Mouse (Mus musculus) right cerebral cortex, postnatal 36 days (tissue): ENCODE measurements around the gene Hist1h4d.

Experiments
- DNase-seq, 2 experiments: peaks; one replicate each; pipeline ENCODE4 v3.0.0; 2022; ENCODE audit warnings: low spot score in 2 of 2, mixed read lengths in 1 of 2

Hist1h4d gene

GRCm38 (mm10) chr13:23593051-23593770 is 11.8 kb downstream of the Hist1h4d start:
- DNase-seq = no peak

- DNase-seq = no peak
Measured at GRCm38 (mm10) chr13:23595185-23595584, 13.8 kb downstream of the Hist1h4d start.

GRCm38 (mm10) chr13:23595622-23596372 is 14.4 kb downstream of the Hist1h4d start:
- no peak for DNase-seq

- DNase-seq = no peak
Measured at GRCm38 (mm10) chr13:23597957-23598356, 16.6 kb downstream of the Hist1h4d start.

GRCm38 (mm10) chr13:23603182-23603699 is 21.8 kb downstream of the Hist1h4d start:
- DNase-seq = no peak

GRCm38 (mm10) chr13:23604452-23604851 is 23.1 kb downstream of the Hist1h4d start:
- DNase-seq = no peak

GRCm38 (mm10) chr13:23605052-23605451 is 23.7 kb downstream of the Hist1h4d start:
- DNase-seq = no peak

GRCm38 (mm10) chr13:23609209-23609608 is 27.8 kb downstream of the Hist1h4d start:
- no peak for DNase-seq

GRCm38 (mm10) chr13:23609844-23610243 is 28.4 kb downstream of the Hist1h4d start:
- DNase-seq = no peak

- DNase-seq = no peak
Measured at GRCm38 (mm10) chr13:23610393-23610792, 29.0 kb downstream of the Hist1h4d start.

GRCm38 (mm10) chr13:23611638-23612037 is 30.2 kb downstream of the Hist1h4d start:
- no peak for DNase-seq

GRCm38 (mm10) chr13:23620056-23620732 is 38.8 kb downstream of the Hist1h4d start:
- no peak for DNase-seq

GRCm38 (mm10) chr13:23620733-23621531 is 39.5 kb downstream of the Hist1h4d start, which contains the start of gene Hist1h2be:
Gene Hist1h2be, minus strand, starts transcription at chr13:23621124.
- peak; percentile 57 to 83 for DNase-seq

- DNase-seq = peak; percentile 47 to 80
Measured at GRCm38 (mm10) chr13:23621532-23622174, 40.3 kb downstream of the Hist1h4d start.

- DNase-seq = peak; percentile 83 to 84
Measured at GRCm38 (mm10) chr13:23622175-23622671, 40.8 kb downstream of the Hist1h4d start, which contains the start of gene Hist1h1e. Gene Hist1h1e, minus strand, starts transcription at chr13:23622558.

- DNase-seq = no peak
Measured at GRCm38 (mm10) chr13:23622861-23623450, 41.6 kb downstream of the Hist1h4d start.

- no peak for DNase-seq
Measured at GRCm38 (mm10) chr13:23630653-23631052, 49.3 kb downstream of the Hist1h4d start.
